Mouse (Mus musculus) embryo, embryonic 10 days (tissue): ENCODE data around the gene Timm9.
"Not testable (repeated sequence)": the region's sequence is repeated elsewhere in the genome, so short reads cannot be mapped to it uniquely, and the experiment has no call there.

ENCODE experiments used
- DNase-seq: peaks from one replicate; pipeline ENCODE4 v3.0.0-alpha.2; 2015; ENCODE audit warnings: low spot score

Timm9 gene

DNA sequence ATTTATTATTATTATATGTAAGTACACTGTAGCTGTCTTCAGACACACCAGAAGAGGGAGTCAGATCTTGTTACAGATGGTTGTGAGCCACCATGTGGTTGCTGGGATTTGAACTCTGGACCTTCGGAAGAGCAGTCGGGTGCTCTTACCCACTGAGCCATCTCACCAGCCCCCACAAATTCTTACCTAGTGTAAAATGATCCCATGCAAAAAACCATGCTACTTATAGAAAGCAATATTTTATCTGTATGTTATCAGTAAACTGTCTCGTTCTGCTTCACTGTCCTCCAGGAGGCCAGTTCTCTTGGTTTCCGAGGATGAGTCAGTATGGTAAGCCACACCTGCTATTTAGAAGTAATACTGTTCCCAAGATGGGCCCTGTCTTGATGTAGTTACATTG, 32.2 kb downstream of the Timm9 start:
- DNase-seq: not testable (repeated sequence)

DNA sequence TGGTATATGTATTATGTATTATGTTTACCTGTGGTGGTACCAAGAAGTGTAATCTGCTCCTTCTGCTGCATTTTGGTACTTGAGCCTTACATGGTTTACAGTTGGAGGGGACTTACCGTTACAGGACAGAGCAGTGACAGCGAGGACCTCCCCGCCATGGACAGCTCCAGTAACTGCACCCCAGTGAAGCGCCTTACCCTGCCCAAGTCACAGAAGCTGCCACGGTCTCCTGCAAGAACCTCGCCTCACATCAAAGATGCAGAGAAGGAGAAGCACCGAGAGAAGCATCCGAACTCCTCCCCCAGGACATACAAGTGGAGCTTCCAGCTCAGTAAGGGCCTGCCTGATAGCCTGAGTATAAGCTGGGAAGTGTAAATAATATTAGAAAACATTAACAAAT, 50.2 kb downstream of the Timm9 start:
- no peak for DNase-seq
